Mouse (Mus musculus): ENCODE data around the gene Tmem14a.

DNA sequence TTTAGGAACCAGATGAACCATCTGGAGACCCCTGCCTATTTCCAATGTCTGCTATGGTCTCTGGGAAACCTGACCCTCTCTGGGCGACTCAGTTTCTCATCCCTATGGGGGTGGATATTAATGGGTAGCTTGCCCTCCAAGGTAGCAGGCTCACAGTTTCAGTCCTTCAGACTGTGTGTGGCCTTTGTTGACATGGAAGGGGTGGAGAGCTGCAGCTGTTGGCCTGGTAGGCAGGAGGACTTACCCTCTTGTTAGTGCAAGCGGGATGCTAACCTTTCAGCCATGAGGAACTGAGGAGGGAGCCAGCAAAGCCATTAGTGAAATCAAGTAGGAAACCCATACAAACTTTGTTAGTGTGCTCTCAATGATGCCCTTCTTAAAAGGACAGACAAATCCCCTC lies 12.0 kb downstream of the Tmem14a start:
- no peak for TF ChIP-seq CTCF (conservative IDR thresholded peaks at IDR 0.05; ENCODE audit: low read length)
- TF ChIP-seq POU5F1 (IDR thresholded peaks at IDR 0.05; ENCODE audit: borderline replicate concordance, low read length), result no peak

All from E14TG2a.4 (cell line).